Mouse (Mus musculus): ENCODE results near the gene Gm15557. TPM values are rescaled to one million over a fixed set of nuclear protein-coding genes. Genes with fewer than 3 reads are reported as not detected.

Gm15557 gene
- polyA plus RNA-seq, 1 experiment from 2014 or later: not detected

- H3K4me2 ChIP-seq (replicated peaks): no peak overlapping the region
- no peak overlapping the region for H3K27ac ChIP-seq
- DNase-seq (ENCODE audit: low spot score) (no peak), ATAC-seq (ENCODE audit: low FRiP score) (no peak)
- H3K27me3 ChIP-seq (ENCODE audit: control insufficient read depth, insufficient read depth, low read length): no peaks in the 10 kb centered on the region
- no peak overlapping the region for H3K4me3 ChIP-seq (replicated peaks; ENCODE audit: low read length)
- no peak overlapping the region for H3K9ac ChIP-seq
- H3K9me3 ChIP-seq (ENCODE audit: control insufficient read depth, low read length): no peaks in the 10 kb centered on the region
- 81% methylated on average over 14 of the region's 14 CpGs for WGBS
- H3K4me1 ChIP-seq (replicated peaks; ENCODE audit: control insufficient read depth, insufficient read depth, low read length): no peaks in the 10 kb centered on the region
- H3K36me3 ChIP-seq (replicated peaks; ENCODE audit: control insufficient read depth, insufficient read depth): peaks cover 92% of the 10 kb centered on the region
Observed at GRCm38 (mm10) chr2:155974087-155974731, 33.7 kb downstream of the Gm15557 start.

GRCm38 (mm10) chr2:155979328-155979991 is 38.9 kb downstream of the Gm15557 start:
- Histone ChIP-seq H3K4me1 (replicated peaks; ENCODE audit: control insufficient read depth, insufficient read depth, low read length) (no peaks in the 10 kb centered on the region), H3K9ac (no peak overlapping the region), H3K4me3 (replicated peaks; ENCODE audit: low read length) (no peak overlapping the region), H3K36me3 (replicated peaks; ENCODE audit: control insufficient read depth, insufficient read depth) (peaks cover 96% of the 10 kb centered on the region), H3K9me3 (ENCODE audit: control insufficient read depth, low read length) (no peaks in the 10 kb centered on the region), H3K27ac (no peak overlapping the region), H3K27me3 (ENCODE audit: control insufficient read depth, insufficient read depth, low read length) (no peaks in the 10 kb centered on the region), H3K4me2 (replicated peaks) (no peak overlapping the region)
- DNase-seq (ENCODE audit: low spot score): no peak
- WGBS: 95% methylated on average over 5 of the region's 5 CpGs
- ATAC-seq (ENCODE audit: low FRiP score): no peak

DNA sequence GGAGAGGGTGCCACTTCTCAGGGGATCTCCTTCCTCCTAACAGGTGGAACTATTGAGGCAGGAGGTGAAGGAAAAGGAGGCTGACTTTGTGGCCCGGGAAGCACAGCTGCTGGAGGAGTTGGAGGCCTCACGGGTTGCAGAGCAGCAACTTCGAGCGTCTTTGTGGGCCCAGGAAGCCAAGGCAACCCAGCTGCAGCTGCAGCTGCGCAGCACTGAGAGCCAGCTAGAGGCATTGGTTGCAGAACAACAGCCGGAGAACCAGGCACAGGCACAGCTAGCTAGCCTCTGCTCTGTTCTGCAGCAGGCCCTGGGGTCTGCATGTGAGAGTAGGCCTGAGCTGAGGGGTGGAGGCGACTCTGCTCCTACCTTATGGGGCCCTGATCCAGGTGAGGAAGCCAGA is 45.2 kb downstream of the Gm15557 start:
- H3K4me2 ChIP-seq (replicated peaks): no peak overlapping the region
- no peak overlapping the region for H3K4me3 ChIP-seq (replicated peaks; ENCODE audit: low read length)
- WGBS: 90% methylated on average over 7 of the region's 7 CpGs
- DNase-seq (ENCODE audit: low spot score) (no peak), ATAC-seq (ENCODE audit: low FRiP score) (no peak)
- no peaks in the 10 kb centered on the region for H3K4me1 ChIP-seq (replicated peaks; ENCODE audit: control insufficient read depth, insufficient read depth, low read length)
- no peaks in the 10 kb centered on the region for H3K27me3 ChIP-seq (ENCODE audit: control insufficient read depth, insufficient read depth, low read length)
- H3K9ac ChIP-seq: no peak overlapping the region
- peaks cover 99% of the 10 kb centered on the region for H3K36me3 ChIP-seq (replicated peaks; ENCODE audit: control insufficient read depth, insufficient read depth)
- no peak overlapping the region for H3K27ac ChIP-seq
- H3K9me3 ChIP-seq (ENCODE audit: control insufficient read depth, low read length): no peaks in the 10 kb centered on the region

GRCm38 (mm10) chr2:155987131-155987530 is 46.6 kb downstream of the Gm15557 start:
- WGBS: 95% methylated on average over 6 of the region's 6 CpGs

GRCm38 (mm10) chr2:155989085-155989484 is 48.6 kb downstream of the Gm15557 start:
- Histone ChIP-seq H3K4me1 (replicated peaks; ENCODE audit: control insufficient read depth, insufficient read depth, low read length) (no peaks in the 10 kb centered on the region), H3K9ac (no peak overlapping the region), H3K27ac (no peak overlapping the region), H3K36me3 (replicated peaks; ENCODE audit: control insufficient read depth, insufficient read depth) (peaks cover 99% of the 10 kb centered on the region), H3K4me3 (replicated peaks; ENCODE audit: low read length) (no peak overlapping the region), H3K4me2 (replicated peaks) (no peak overlapping the region), H3K27me3 (ENCODE audit: control insufficient read depth, insufficient read depth, low read length) (no peaks in the 10 kb centered on the region), H3K9me3 (ENCODE audit: control insufficient read depth, low read length) (no peaks in the 10 kb centered on the region)
- DNase-seq (ENCODE audit: low spot score) (no peak), ATAC-seq (ENCODE audit: low FRiP score) (no peak)
- WGBS: 80% methylated on average over 4 of the region's 4 CpGs

More at GRCm38 (mm10) chr2:155987131-155987530, 46.6 kb downstream of the Gm15557 start:
- H3K4me3 ChIP-seq (replicated peaks; ENCODE audit: low read length): no peak overlapping the region
- H3K9me3 ChIP-seq (ENCODE audit: control insufficient read depth, low read length): no peaks in the 10 kb centered on the region
- H3K36me3 ChIP-seq (replicated peaks; ENCODE audit: control insufficient read depth, insufficient read depth): peaks cover 99% of the 10 kb centered on the region
- H3K27me3 ChIP-seq (ENCODE audit: control insufficient read depth, insufficient read depth, low read length): no peaks in the 10 kb centered on the region
- H3K4me1 ChIP-seq (replicated peaks; ENCODE audit: control insufficient read depth, insufficient read depth, low read length): no peaks in the 10 kb centered on the region
- no peak overlapping the region for H3K4me2 ChIP-seq (replicated peaks)
- no peak overlapping the region for H3K9ac ChIP-seq
- DNase-seq (ENCODE audit: low spot score) (no peak), ATAC-seq (ENCODE audit: low FRiP score) (no peak)
- no peak overlapping the region for H3K27ac ChIP-seq

DNA sequence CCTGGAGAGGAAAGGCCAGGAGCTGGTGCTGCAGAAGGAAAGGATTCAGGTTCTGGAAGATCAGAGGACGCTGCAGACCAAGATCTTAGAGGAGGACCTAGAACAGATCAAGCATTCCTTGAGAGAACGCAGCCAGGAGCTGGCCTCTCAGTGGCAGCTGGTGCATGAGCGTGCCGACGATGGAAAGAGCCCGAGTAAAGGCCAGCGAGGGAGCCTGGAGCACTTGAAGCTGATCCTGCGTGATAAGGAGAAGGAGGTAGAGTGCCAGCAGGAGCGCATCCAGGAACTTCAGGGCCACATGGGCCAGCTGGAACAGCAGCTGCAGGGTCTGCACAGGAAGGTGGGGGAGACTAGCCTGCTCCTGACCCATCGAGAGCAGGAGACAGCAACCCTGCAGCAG is 50.6 kb downstream of the Gm15557 start:
- H3K9ac ChIP-seq: no peak overlapping the region
- H3K4me1 ChIP-seq (replicated peaks; ENCODE audit: control insufficient read depth, insufficient read depth, low read length): no peaks in the 10 kb centered on the region
- no peaks in the 10 kb centered on the region for H3K27me3 ChIP-seq (ENCODE audit: control insufficient read depth, insufficient read depth, low read length)
- H3K27ac ChIP-seq: no peak overlapping the region
- no peak overlapping the region for H3K4me3 ChIP-seq (replicated peaks; ENCODE audit: low read length)
- H3K9me3 ChIP-seq (ENCODE audit: control insufficient read depth, low read length): no peaks in the 10 kb centered on the region
- DNase-seq (ENCODE audit: low spot score): no peak
- no peak overlapping the region for H3K4me2 ChIP-seq (replicated peaks)
- no peak for ATAC-seq (ENCODE audit: low FRiP score)
- peaks cover 99% of the 10 kb centered on the region for H3K36me3 ChIP-seq (replicated peaks; ENCODE audit: control insufficient read depth, insufficient read depth)
- WGBS: 99% methylated on average over 10 of the region's 10 CpGs

GRCm38 (mm10) chr2:155991863-155992321 is 51.4 kb downstream of the Gm15557 start:
- H3K9ac ChIP-seq: no peak overlapping the region
- H3K27ac ChIP-seq: no peak overlapping the region
- H3K9me3 ChIP-seq (ENCODE audit: control insufficient read depth, low read length): no peaks in the 10 kb centered on the region
- ATAC-seq (ENCODE audit: low FRiP score) (no peak), DNase-seq (ENCODE audit: low spot score) (peak; percentile 44)
- peaks cover 99% of the 10 kb centered on the region for H3K36me3 ChIP-seq (replicated peaks; ENCODE audit: control insufficient read depth, insufficient read depth)
- H3K27me3 ChIP-seq (ENCODE audit: control insufficient read depth, insufficient read depth, low read length): no peaks in the 10 kb centered on the region
- H3K4me3 ChIP-seq (replicated peaks; ENCODE audit: low read length): no peak overlapping the region
- no peak overlapping the region for H3K4me2 ChIP-seq (replicated peaks)
- 87% methylated on average over 14 of the region's 14 CpGs for WGBS
- H3K4me1 ChIP-seq (replicated peaks; ENCODE audit: control insufficient read depth, insufficient read depth, low read length): no peaks in the 10 kb centered on the region

Other genes starting within 250 kb of the Gm15557 start
- 163 and 176 TPM in 2 replicates for gene Trpc4ap, start 248.3 kb upstream of the Gm15557 start, polyA plus RNA-seq (2014; fragmentation: Nextera tagmentation; extraction: Ambion mirVana)
- gene Edem2, start 211.3 kb upstream of the Gm15557 start, polyA plus RNA-seq (2014; fragmentation: Nextera tagmentation; extraction: Ambion mirVana): 34.2 and 38.6 TPM in 2 replicates
- not detected in 2 replicates for gene Gm17581, start 204.9 kb upstream of the Gm15557 start, polyA plus RNA-seq (2014; fragmentation: Nextera tagmentation; extraction: Ambion mirVana)
- 3.0 and 3.6 TPM in 2 replicates for gene Procr, start 189.6 kb upstream of the Gm15557 start, polyA plus RNA-seq (2014; fragmentation: Nextera tagmentation; extraction: Ambion mirVana)
- 17.9 and 20.7 TPM in 2 replicates for gene Mmp24, start 165.4 kb upstream of the Gm15557 start, polyA plus RNA-seq (2014; fragmentation: Nextera tagmentation; extraction: Ambion mirVana)
- 27.6 and 28.1 TPM in 2 replicates for gene BC029722, start 121.3 kb upstream of the Gm15557 start, polyA plus RNA-seq (2014; fragmentation: Nextera tagmentation; extraction: Ambion mirVana)
- 132 and 134 TPM in 2 replicates for gene Eif6, start 113.8 kb upstream of the Gm15557 start, polyA plus RNA-seq (2014; fragmentation: Nextera tagmentation; extraction: Ambion mirVana)
- gene Fam83c, start 105.9 kb upstream of the Gm15557 start, polyA plus RNA-seq (2014; fragmentation: Nextera tagmentation; extraction: Ambion mirVana): 0.31 TPM in 2 replicates
- 72.7 TPM in 2 replicates for gene Uqcc1, start 10.4 kb upstream of the Gm15557 start, polyA plus RNA-seq (2014; fragmentation: Nextera tagmentation; extraction: Ambion mirVana)
- gene Gdf5, start 4.6 kb downstream of the Gm15557 start, polyA plus RNA-seq (2014; fragmentation: Nextera tagmentation; extraction: Ambion mirVana): 2.3 and 3.1 TPM in 2 replicates
- gene Cep250, start 15.7 kb downstream of the Gm15557 start, polyA plus RNA-seq (2014; fragmentation: Nextera tagmentation; extraction: Ambion mirVana): 11.9 and 14.2 TPM in 2 replicates
- gene 6430550D23Rik, start 67.2 kb downstream of the Gm15557 start, polyA plus RNA-seq (2014; fragmentation: Nextera tagmentation; extraction: Ambion mirVana): 2.6 and 2.8 TPM in 2 replicates
- gene Ergic3, start 67.3 kb downstream of the Gm15557 start, polyA plus RNA-seq (2014; fragmentation: Nextera tagmentation; extraction: Ambion mirVana): 459 and 462 TPM in 2 replicates
- gene Fer1l4, start 112.2 kb downstream of the Gm15557 start, polyA plus RNA-seq (2014; fragmentation: Nextera tagmentation; extraction: Ambion mirVana): not detected in 2 replicates
- 6.3 and 7.9 TPM in 2 replicates for gene Spag4, start 124.4 kb downstream of the Gm15557 start, polyA plus RNA-seq (2014; fragmentation: Nextera tagmentation; extraction: Ambion mirVana)
- gene Cpne1, start 171.2 kb downstream of the Gm15557 start, polyA plus RNA-seq (2014; fragmentation: Nextera tagmentation; extraction: Ambion mirVana): 22.4 and 24.7 TPM in 2 replicates
- gene Rbm12, start 171.2 kb downstream of the Gm15557 start, polyA plus RNA-seq (2014; fragmentation: Nextera tagmentation; extraction: Ambion mirVana): 24.4 and 27.0 TPM in 2 replicates
- gene Gm28036, start 186.4 kb downstream of the Gm15557 start, polyA plus RNA-seq (2014; fragmentation: Nextera tagmentation; extraction: Ambion mirVana): 12.3 and 14.2 TPM in 2 replicates
- 446 and 540 TPM in 2 replicates for gene Romo1, start 203.3 kb downstream of the Gm15557 start, polyA plus RNA-seq (2014; fragmentation: Nextera tagmentation; extraction: Ambion mirVana)
- gene Nfs1, start 203.5 kb downstream of the Gm15557 start, polyA plus RNA-seq (2014; fragmentation: Nextera tagmentation; extraction: Ambion mirVana): 29.3 and 31.3 TPM in 2 replicates
- 396 and 461 TPM in 2 replicates for gene Rbm39, start 239.5 kb downstream of the Gm15557 start, polyA plus RNA-seq (2014; fragmentation: Nextera tagmentation; extraction: Ambion mirVana)

Measured in hindbrain, embryonic 14.5 days (tissue).